Mouse (Mus musculus): Measurements from ENCODE around the gene A930033H14Rik. TPM values are rescaled to one million over a fixed set of nuclear protein-coding genes. Genes with fewer than 3 reads are reported as not detected.

A930033H14Rik gene
- polyA plus RNA-seq, 1 experiment, result 1.9 TPM

- Histone ChIP-seq H3K36me3 (ENCODE audit: control insufficient read depth, insufficient read depth) (no peaks in the 10 kb centered on the region), H3ac (ENCODE audit: control insufficient read depth, insufficient read length) (no peak overlapping the region), H3K79me2 (ENCODE audit: control insufficient read depth, insufficient read depth) (peaks cover 7% of the 10 kb centered on the region), H3K27me3 (ENCODE audit: control insufficient read depth, insufficient read depth, insufficient read length) (no peaks in the 10 kb centered on the region), H3K4me2 (ENCODE audit: low read depth) (no peak overlapping the region), H3K4me3 (no peak overlapping the region)
- TF ChIP-seq MYOG (IDR thresholded peaks at IDR 0.05; ENCODE audit: control insufficient read depth in 1 of 3, insufficient read depth in 1 of 3, insufficient read length in 2 of 3, low read depth in 2 of 3) (no peak), POLR2AphosphoS2 (IDR thresholded peaks at IDR 0.05; ENCODE audit: insufficient read length, low read depth) (no peak), TCF3 (IDR thresholded peaks at IDR 0.05; ENCODE audit: insufficient read length, low read depth) (no peak), MAX (IDR thresholded peaks at IDR 0.05; ENCODE audit: low read depth) (no peak), MYOD1 (IDR thresholded peaks at IDR 0.05; ENCODE audit: control insufficient read depth in 1 of 3, insufficient read length in 2 of 3, low read depth in 2 of 3) (no peak), E2F4 (IDR thresholded peaks at IDR 0.05; ENCODE audit: insufficient read depth) (no peak)
These were observed 13.1 kb upstream of the A930033H14Rik start for GRCm38 (mm10) chr10:69225951-69226350.

- TF ChIP-seq CEBPB (IDR thresholded peaks at IDR 0.05; ENCODE audit: insufficient read depth, poor library complexity, severe bottlenecking) (no peak), SRF (IDR thresholded peaks at IDR 0.05; ENCODE audit: control insufficient read depth, insufficient read length, low read depth) (no peak), E2F4 (IDR thresholded peaks at IDR 0.05; ENCODE audit: insufficient read depth) (no peak), MAX (IDR thresholded peaks at IDR 0.05; ENCODE audit: low read depth) (no peak), POLR2A (IDR thresholded peaks at IDR 0.05; ENCODE audit: insufficient read length, low read depth) (no peak), REST (IDR thresholded peaks at IDR 0.05; ENCODE audit: insufficient read depth, insufficient read length) (no peak), POLR2AphosphoS2 (IDR thresholded peaks at IDR 0.05; ENCODE audit: insufficient read length, low read depth) (no peak), MYOG (IDR thresholded peaks at IDR 0.05; ENCODE audit: control insufficient read depth in 1 of 3, insufficient read depth in 1 of 3, insufficient read length in 2 of 3, low read depth in 2 of 3) (no peak), TCF3 (IDR thresholded peaks at IDR 0.05; ENCODE audit: insufficient read length, low read depth) (no peak), TCF12 (IDR thresholded peaks at IDR 0.05; ENCODE audit: insufficient read depth, poor library complexity, severe bottlenecking) (no peak), MYOD1 (IDR thresholded peaks at IDR 0.05; ENCODE audit: control insufficient read depth in 1 of 3, insufficient read length in 2 of 3, low read depth in 2 of 3) (no peak), USF1 (IDR thresholded peaks at IDR 0.05; ENCODE audit: low read depth) (no peak)
- no peaks in the 10 kb centered on the region for H3K27me3 ChIP-seq (ENCODE audit: control insufficient read depth, insufficient read depth, insufficient read length)
- H3K36me3 ChIP-seq (ENCODE audit: control insufficient read depth, insufficient read depth), result no peaks in the 10 kb centered on the region
- H3K79me2 ChIP-seq (ENCODE audit: control insufficient read depth, insufficient read depth), result peaks cover 7% of the 10 kb centered on the region
- no peak overlapping the region for H3K4me2 ChIP-seq (ENCODE audit: low read depth)
- no peak overlapping the region for H3K4me3 ChIP-seq
- H3ac ChIP-seq (ENCODE audit: control insufficient read depth, insufficient read length), result no peak overlapping the region
These were observed 12.6 kb upstream of the A930033H14Rik start for GRCm38 (mm10) chr10:69225471-69225870.

GRCm38 (mm10) chr10:69224276-69224675, 11.4 kb upstream of the A930033H14Rik start:
- Histone ChIP-seq H3K36me3 (ENCODE audit: control insufficient read depth, insufficient read depth) (no peaks in the 10 kb centered on the region), H3K4me3 (no peak overlapping the region), H3K27me3 (ENCODE audit: control insufficient read depth, insufficient read depth, insufficient read length) (no peaks in the 10 kb centered on the region), H3K79me2 (ENCODE audit: control insufficient read depth, insufficient read depth) (peaks cover 7% of the 10 kb centered on the region), H3ac (ENCODE audit: control insufficient read depth, insufficient read length) (no peak overlapping the region), H3K4me2 (ENCODE audit: low read depth) (no peak overlapping the region)
- no peak for TF ChIP-seq CEBPB (IDR thresholded peaks at IDR 0.05; ENCODE audit: insufficient read depth, poor library complexity, severe bottlenecking)
- TF ChIP-seq E2F4 (IDR thresholded peaks at IDR 0.05; ENCODE audit: insufficient read depth), result no peak

GRCm38 (mm10) chr10:69223232-69223631, 10.3 kb upstream of the A930033H14Rik start:
- H3K36me3 ChIP-seq (ENCODE audit: control insufficient read depth, insufficient read depth), result no peaks in the 10 kb centered on the region
- peaks cover 4% of the 10 kb centered on the region for H3K79me2 ChIP-seq (ENCODE audit: control insufficient read depth, insufficient read depth)
- H3K4me2 ChIP-seq (ENCODE audit: low read depth), result no peak overlapping the region
- H3ac ChIP-seq (ENCODE audit: control insufficient read depth, insufficient read length), result no peak overlapping the region
- no peaks in the 10 kb centered on the region for H3K27me3 ChIP-seq (ENCODE audit: control insufficient read depth, insufficient read depth, insufficient read length)
- no peak overlapping the region for H3K4me3 ChIP-seq
- TF ChIP-seq CEBPB (IDR thresholded peaks at IDR 0.05; ENCODE audit: insufficient read depth, poor library complexity, severe bottlenecking) (no peak), POLR2AphosphoS2 (IDR thresholded peaks at IDR 0.05; ENCODE audit: insufficient read length, low read depth) (no peak)

GRCm38 (mm10) chr10:69221955-69222354, 9.1 kb upstream of the A930033H14Rik start:
- no peak overlapping the region for H3K4me2 ChIP-seq (ENCODE audit: low read depth)
- peaks cover 9% of the 10 kb centered on the region for H3K36me3 ChIP-seq (ENCODE audit: control insufficient read depth, insufficient read depth)
- TF ChIP-seq E2F4 (IDR thresholded peaks at IDR 0.05; ENCODE audit: insufficient read depth) (no peak), POLR2AphosphoS2 (IDR thresholded peaks at IDR 0.05; ENCODE audit: insufficient read length, low read depth) (no peak), TCF12 (IDR thresholded peaks at IDR 0.05; ENCODE audit: insufficient read depth, poor library complexity, severe bottlenecking) (no peak), POLR2A (IDR thresholded peaks at IDR 0.05; ENCODE audit: insufficient read length, low read depth) (no peak), CEBPB (IDR thresholded peaks at IDR 0.05; ENCODE audit: insufficient read depth, poor library complexity, severe bottlenecking) (no peak), USF1 (IDR thresholded peaks at IDR 0.05; ENCODE audit: low read depth) (no peak)

GRCm38 (mm10) chr10:69221148-69221547, 8.2 kb upstream of the A930033H14Rik start:
- Histone ChIP-seq H3K4me3 (no peak overlapping the region), H3K27me3 (ENCODE audit: control insufficient read depth, insufficient read depth, insufficient read length) (no peaks in the 10 kb centered on the region), H3K36me3 (ENCODE audit: control insufficient read depth, insufficient read depth) (peaks cover 15% of the 10 kb centered on the region), H3K79me2 (ENCODE audit: control insufficient read depth, insufficient read depth) (peaks cover 4% of the 10 kb centered on the region), H3ac (ENCODE audit: control insufficient read depth, insufficient read length) (no peak overlapping the region), H3K4me2 (ENCODE audit: low read depth) (no peak overlapping the region)
- no peak for TF ChIP-seq REST (IDR thresholded peaks at IDR 0.05; ENCODE audit: insufficient read depth, insufficient read length)

More at GRCm38 (mm10) chr10:69221955-69222354, 9.1 kb upstream of the A930033H14Rik start:
- no peak overlapping the region for H3ac ChIP-seq (ENCODE audit: control insufficient read depth, insufficient read length)
- H3K27me3 ChIP-seq (ENCODE audit: control insufficient read depth, insufficient read depth, insufficient read length), result no peaks in the 10 kb centered on the region
- H3K79me2 ChIP-seq (ENCODE audit: control insufficient read depth, insufficient read depth), result peaks cover 4% of the 10 kb centered on the region
- H3K4me3 ChIP-seq, result no peak overlapping the region

All from myocyte (in vitro differentiated cells).